Comparison of ENCODE assay signal across 33 mouse cellular contexts in the genomic region with DNA sequence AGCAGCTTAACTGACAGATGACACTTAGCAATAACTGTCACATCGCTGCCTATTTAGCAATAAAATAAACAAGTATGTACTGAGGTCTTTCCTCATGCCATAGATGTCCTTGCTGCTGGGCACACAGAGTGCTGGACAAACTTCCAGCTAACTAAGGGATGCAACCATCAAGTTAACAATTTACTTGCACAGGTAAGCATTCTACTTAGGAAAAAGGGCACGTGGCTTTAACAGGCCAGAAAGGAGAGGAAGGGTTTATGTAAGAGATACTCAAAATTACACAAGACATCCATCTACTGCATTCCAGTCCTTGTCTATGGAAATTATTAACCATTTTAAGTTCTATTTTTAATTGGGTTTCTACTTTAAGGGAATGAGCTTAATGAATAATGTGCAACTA. TPM values are rescaled to one million over a fixed set of nuclear protein-coding genes. Genes with fewer than 3 reads are reported as not detected.
DNase-seq lines count a peak whose midpoint lies in the region; ATAC-seq and TF ChIP-seq lines count a peak whose summit lies in the region.
"Had no signal": no experiment of that assay in that cellular context is flagged by ENCODE, and none has a peak within 500 bp of the region (broad histone marks: within the 10 kb centered on the region; RNA-seq: fewer than 3 reads in every experiment).

No protein-coding gene starts in this region.

- peak; percentile 74 for DNase-seq in kidney, adult 18-20 months
- DNase-seq in kidney, postnatal 4 days, result no peak
- peak; percentile 39 for DNase-seq in lung, postnatal 36 days
- no peak for DNase-seq in lung, postnatal 14 days
- peak; percentile 46 for DNase-seq in kidney, postnatal 0 days (ENCODE audit: low spot score)
- DNase-seq in yolk sac, embryonic 10.5 days (ENCODE audit: low spot score), result peak; percentile 43
- no peak for DNase-seq in gastrocnemius, postnatal 25 days
- DNase-seq: adrenal gland, adult 2 months; cerebellum, adult 18-20 months; cerebellum, postnatal 14 days; gastrocnemius, postnatal 14 days; heart, postnatal 4 days; layer of hippocampus, postnatal 36 days; thymus, adult 18-20 months; thymus, postnatal 4 days had no signal

- no peak for TF ChIP-seq CTCF in kidney, postnatal 0 days (IDR thresholded peaks at IDR 0.05; ENCODE audit: low read depth)

- ATAC-seq in kidney, postnatal 0 days (replicated peaks; ENCODE audit: low FRiP score, low read depth), result peak; percentile 85
- no peak for ATAC-seq in monocyte, adult 5-6 weeks (replicated peaks; ENCODE audit: insufficient number of reproducible peaks, low FRiP score, low TSS enrichment, poor library complexity, severe bottlenecking)
- ATAC-seq: forebrain, embryonic 16.5 days; inflammation-experienced regulatory T-cells, adult 6 months; midbrain, embryonic 16.5 days had no signal

- H3K9me3 ChIP-seq in kidney, postnatal 0 days (replicated peaks; ENCODE audit: low read length), result no peaks in the 10 kb centered on the region
- H3K9me3 ChIP-seq: forebrain, embryonic 10.5 days; heart, embryonic 15.5 days had no signal

- H3K4me2 ChIP-seq in kidney, postnatal 0 days (ENCODE audit: low read length), result no peak overlapping the region
- H3K4me2 ChIP-seq: heart, embryonic 15.5 days; hindbrain, embryonic 14.5 days had no signal

- no peaks in the 10 kb centered on the region for H3K27me3 ChIP-seq in kidney, postnatal 0 days (ENCODE audit: insufficient read depth, low read length)
- H3K27me3 ChIP-seq: heart, embryonic 15.5 days had no signal

- WGBS in kidney, postnatal 0 days, result 67% methylated on average over 2 of the region's 2 CpGs

- no peak overlapping the region for H3K4me3 ChIP-seq in kidney, postnatal 0 days (replicated peaks; ENCODE audit: low read depth, low read length)
- H3K4me3 ChIP-seq: forebrain, embryonic 10.5 days; heart, embryonic 15.5 days had no signal

- H3K36me3 ChIP-seq in kidney, postnatal 0 days (ENCODE audit: insufficient read depth, low read length), result 0 out of 2 replicates have a peak, but pooled peaks cover 3% of the 10 kb centered on the region

- no peak overlapping the region for H3K27ac ChIP-seq in kidney, postnatal 0 days
- H3K27ac ChIP-seq: forebrain, embryonic 10.5 days; heart, embryonic 15.5 days; hindbrain, embryonic 14.5 days; liver, embryonic 14.5 days; macrophage had no signal

- no peak overlapping the region for H3K9ac ChIP-seq in kidney, postnatal 0 days (ENCODE audit: low read depth, low read length)
- H3K9ac ChIP-seq: heart, embryonic 15.5 days; hindbrain, embryonic 14.5 days; liver, embryonic 14.5 days had no signal

- H3K4me1 ChIP-seq in kidney, postnatal 0 days (replicated peaks; ENCODE audit: insufficient read depth, low read length), result 0 out of 2 replicates have a peak, but pooled peaks cover 3% of the 10 kb centered on the region

RNA-seq across cellular contexts. Expression of a gene that starts 56.4 kb away (rescaled TPM):
- not detected in 2 replicates for polyA plus RNA-seq in kidney, postnatal 0 days (2015; fragmentation: Nextera tagmentation; extraction: Ambion mirVana)
- total RNA-seq in monocyte, adult 5-6 weeks (2017), result not detected in 3 replicates
- not detected for total RNA-seq in gastrocnemius, postnatal 25 days (2021)
- total RNA-seq: adrenal gland, adult 2 months; ES-E14; gastrocnemius, postnatal 14 days; heart, adult 8-10 months; heart, postnatal 4 days; layer of hippocampus, adult 8-10 months; layer of hippocampus, postnatal 36 days; left cerebral cortex, postnatal 10 days had no signal
- polyA plus RNA-seq: adrenal gland, adult 2 months; embryonic facial prominence, embryonic 11.5 days; forebrain, embryonic 10.5 days; forebrain, embryonic 16.5 days; heart, embryonic 15.5 days; hindbrain, embryonic 14.5 days; inflammation-experienced regulatory T-cells, adult 6 months; limb, embryonic 11.5 days; liver, embryonic 14.5 days; macrophage; midbrain, embryonic 16.5 days; neural tube, embryonic 14.5 days; small intestine, adult 2 months; stomach, embryonic 16.5 days had no signal

Comparison
In these comparisons a context has a peak if more than half of its experiments do, and no peak if none do; other contexts are left out.
1. DNase-seq: peak in kidney, adult 18-20 months (single experiment), lung, postnatal 36 days (single experiment), kidney, postnatal 0 days (single experiment) and yolk sac, embryonic 10.5 days (single experiment); none in kidney, postnatal 4 days (0 of 2), lung, postnatal 14 days (single experiment) and gastrocnemius, postnatal 25 days (single experiment).